Mouse (Mus musculus): Measurements from ENCODE around the gene Gm45717.
A peak's percentile ranks its signal among the peaks of the same experiment; 100 is the strongest.
"Not testable (repeated sequence)": the region's sequence is repeated elsewhere in the genome, so short reads cannot be mapped to it uniquely, and the experiment has no call there.

The Gm45717 gene

DNA sequence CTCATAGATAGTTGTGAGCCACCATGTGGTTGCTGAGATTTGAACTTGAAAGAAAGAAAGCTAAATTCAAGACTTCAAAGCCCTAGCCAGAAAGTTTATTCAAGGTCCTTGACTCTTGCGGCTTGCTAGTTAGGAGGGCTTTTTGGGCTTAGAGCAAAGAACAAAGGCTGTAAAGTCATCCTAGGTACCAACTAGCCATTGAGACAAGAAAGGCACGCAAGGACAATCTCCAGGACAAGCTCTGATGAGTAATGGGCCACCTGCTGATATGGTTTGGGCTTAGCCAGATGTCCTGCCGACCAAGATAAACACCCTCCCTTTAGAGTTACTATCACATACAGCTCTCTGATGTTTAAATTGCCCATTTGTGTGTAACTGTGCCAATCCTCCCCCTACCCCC lies 13.0 kb upstream of the Gm45717 start:
- not testable (repeated sequence) for DNase-seq (ENCODE audit: low spot score)

DNA sequence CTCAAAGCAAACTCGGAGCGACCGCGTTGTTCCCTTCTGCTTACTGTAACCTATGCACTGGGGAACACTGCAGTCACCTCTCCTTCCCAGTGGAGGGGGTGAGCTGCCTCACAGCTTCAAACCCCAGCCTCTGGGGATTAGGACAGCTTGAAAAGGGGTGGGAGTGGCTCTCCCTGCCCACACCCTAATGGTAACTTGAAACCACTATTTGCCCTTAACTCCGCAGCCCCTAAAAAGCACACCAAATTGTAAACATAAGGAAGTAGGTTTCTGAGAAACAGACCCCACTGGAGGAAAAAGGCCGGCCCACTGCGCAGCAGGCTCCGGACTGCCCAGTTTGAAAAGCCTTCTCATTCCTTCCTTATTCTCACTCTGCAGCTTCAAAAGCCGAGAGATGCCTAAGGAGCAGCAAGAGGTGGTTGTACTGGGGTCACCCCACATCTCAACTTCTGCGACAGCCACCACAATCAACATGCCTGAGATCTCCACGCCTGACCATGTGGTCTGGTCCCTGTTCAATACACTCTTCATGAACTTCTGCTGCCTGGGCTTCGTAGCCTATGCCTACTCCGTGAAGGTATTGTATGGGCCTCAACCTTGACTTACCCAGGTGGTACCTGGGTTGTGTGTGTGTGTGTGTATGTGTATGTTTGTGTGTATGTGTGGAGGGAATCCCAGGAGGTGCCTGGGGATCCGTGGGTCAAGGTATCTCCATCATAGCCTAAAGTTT lies 12.3 kb upstream of the Gm45717 start:
- no peak for DNase-seq (ENCODE audit: low spot score)

DNA sequence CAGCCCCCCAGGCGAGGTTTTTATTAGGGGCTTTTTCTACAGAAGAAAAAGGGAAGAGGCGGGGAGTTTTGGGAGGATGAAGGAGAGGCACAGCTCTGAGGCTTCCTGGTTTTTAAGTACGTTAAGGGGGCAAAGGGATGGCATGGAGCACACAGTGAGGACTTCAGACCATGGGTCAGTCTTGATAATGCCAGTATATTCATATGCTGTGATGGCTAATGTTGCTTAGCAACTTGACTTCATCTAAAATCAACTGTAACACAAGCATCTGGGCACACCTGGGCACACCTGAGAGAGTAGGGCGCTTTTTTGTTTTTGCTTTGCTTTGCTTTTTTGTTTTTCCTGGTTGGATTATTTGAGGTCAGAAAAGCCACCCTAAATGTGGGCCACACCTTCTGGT lies 11.2 kb upstream of the Gm45717 start, which contains the start of gene Ifitm1:
Gene Ifitm1, plus strand, starts transcription at position 301 of the 400 bp plus-strand sequence.
- no peak for DNase-seq (ENCODE audit: low spot score)

DNA sequence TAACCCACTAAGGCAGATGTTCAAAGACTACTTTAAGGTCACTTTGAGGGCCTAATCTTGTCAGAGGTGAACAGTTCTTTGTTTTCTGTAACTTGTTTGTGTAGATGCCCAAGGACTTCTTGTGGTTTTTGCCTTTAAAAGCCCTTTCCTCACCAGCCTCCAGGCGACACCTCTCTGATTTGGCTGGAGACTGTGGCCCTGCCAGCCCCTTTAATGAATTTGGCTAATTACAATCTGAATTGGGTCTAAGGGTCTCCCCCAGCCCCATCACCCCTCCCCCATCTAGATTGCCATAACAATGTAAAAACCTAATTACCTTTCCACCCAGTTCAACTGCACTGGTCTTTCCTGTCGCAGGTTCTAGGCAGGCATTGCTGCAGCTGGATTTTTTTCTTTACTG lies 7.0 kb upstream of the Gm45717 start:
- no peak for DNase-seq (ENCODE audit: low spot score)

DNA sequence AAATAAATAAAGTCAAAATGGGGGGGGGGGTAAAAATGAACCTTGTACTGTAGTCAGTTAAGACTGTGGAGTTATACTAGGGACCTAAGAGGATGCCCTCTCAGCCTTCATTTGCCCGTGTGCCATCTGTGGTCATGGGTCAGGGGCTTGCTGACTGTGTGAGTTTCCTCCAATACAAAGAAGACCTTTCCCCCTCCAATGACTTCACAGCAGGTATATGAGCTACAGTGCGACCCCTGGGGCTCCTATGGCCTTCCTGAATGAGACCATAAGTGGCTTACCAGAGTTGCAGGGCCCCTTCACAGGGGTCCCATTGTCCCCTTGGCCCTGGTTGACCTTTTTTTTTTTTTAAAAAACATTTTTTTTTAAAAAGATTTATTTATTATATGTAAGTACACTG lies 5.7 kb upstream of the Gm45717 start:
- no peak for DNase-seq (ENCODE audit: low spot score)

DNA sequence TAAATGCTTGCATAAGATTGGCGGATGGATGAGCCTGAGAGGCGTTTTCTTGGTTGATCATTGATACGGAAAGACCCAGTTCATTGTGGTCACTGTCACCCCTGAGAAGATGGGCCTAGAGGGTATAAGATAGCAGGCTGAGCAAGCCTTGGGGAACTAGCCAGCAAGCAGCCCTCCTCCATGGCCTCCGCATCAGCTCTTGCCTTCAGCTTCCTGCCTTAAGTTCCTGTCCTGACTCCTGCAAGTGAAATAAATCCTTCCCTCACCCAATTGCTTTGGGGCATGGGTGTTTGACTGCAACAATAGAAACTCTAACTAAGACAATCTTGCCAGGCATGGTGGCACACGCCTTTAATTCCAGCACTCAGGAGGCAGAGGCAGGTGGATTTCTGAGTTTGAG lies 4.3 kb upstream of the Gm45717 start:
- no peak for DNase-seq (ENCODE audit: low spot score)

DNA sequence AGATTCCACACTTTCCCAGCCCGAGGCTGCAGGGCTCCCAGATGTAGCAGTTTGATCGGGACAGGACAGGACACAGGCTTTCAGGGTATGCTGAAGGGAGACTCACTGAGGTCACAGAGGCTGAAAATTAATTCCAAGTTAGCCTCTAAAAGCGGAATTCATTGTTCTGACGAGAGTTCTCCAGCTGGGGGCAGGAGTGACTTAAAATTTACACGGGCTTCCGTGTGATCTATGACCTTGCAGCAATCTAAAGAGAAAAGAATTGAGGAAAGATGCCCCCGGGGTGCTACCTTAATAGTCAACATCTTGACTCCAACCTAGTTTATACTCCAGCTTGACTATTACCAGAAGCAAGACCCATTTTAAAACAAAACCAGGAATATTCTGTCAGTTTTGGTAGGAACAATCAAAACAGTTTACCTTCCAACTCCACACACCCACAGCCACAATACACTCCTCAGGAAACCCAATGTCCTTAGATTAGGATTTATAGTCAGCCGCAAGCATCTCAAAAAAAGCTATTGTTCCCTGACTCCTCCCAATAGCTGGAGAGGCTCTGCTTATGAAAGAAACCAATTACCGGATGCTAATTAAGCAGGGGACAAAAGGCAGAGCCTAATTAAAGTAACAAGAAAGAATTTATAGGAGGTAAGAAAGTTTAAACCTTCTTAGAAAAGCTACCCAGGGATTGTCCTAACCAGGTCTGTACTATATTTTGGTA lies 3.6 kb upstream of the Gm45717 start:
- peak; percentile 55 for DNase-seq (ENCODE audit: low spot score)

DNA sequence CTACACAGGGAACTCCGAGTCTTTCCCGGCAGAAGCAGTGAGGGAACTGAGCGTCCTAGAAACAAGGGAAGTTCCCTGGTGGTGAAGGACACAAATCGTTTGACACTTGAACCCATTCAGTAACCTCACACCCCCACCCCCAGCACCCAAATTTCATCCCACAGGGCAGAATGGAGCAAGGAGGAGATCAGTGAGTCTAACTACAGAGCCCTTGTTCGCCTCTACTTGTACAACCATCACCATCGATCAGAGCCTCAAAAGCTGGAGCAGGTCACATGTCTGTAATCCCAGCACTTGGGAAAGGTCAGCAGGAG lies 776 bp upstream of the Gm45717 start:
- DNase-seq (ENCODE audit: low spot score) = no peak

DNA sequence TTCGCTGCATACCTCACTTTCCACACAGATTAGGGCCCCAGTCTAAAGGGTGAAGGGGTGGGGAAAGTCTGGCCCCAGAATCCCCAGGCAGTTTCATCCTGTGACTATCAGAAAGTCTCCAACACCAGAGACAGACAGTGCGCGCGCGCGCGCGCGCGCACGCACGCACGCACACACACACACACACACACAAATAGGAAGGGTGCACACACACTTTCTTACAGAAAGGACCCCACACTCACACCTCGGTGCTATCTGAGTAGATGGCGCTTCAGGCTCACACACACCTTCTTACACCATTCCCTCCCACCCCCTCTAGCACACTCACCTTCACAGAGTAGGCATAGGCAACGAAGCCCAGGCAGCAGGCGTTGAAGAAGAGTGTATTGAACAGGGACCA lies 395 bp downstream of the Gm45717 start:
- no peak for DNase-seq (ENCODE audit: low spot score)

DNA sequence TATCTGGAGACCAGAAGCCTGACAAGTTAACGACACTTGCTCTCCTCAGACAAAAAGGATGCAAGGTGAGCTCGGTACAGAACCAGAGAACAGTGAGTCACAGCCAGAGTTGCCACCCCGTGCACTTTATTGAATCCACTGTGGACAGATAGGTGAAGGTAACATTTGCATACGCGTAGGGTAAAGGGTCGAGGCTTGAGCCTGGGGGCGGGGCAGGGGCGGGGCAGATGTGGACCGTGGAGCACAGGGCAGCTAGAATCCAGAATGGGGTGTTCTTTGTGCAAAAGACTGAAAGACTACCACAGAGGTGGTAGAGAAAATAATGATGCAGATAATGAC lies 1.0 kb downstream of the Gm45717 start:
- DNase-seq (ENCODE audit: low spot score) = no peak

DNA sequence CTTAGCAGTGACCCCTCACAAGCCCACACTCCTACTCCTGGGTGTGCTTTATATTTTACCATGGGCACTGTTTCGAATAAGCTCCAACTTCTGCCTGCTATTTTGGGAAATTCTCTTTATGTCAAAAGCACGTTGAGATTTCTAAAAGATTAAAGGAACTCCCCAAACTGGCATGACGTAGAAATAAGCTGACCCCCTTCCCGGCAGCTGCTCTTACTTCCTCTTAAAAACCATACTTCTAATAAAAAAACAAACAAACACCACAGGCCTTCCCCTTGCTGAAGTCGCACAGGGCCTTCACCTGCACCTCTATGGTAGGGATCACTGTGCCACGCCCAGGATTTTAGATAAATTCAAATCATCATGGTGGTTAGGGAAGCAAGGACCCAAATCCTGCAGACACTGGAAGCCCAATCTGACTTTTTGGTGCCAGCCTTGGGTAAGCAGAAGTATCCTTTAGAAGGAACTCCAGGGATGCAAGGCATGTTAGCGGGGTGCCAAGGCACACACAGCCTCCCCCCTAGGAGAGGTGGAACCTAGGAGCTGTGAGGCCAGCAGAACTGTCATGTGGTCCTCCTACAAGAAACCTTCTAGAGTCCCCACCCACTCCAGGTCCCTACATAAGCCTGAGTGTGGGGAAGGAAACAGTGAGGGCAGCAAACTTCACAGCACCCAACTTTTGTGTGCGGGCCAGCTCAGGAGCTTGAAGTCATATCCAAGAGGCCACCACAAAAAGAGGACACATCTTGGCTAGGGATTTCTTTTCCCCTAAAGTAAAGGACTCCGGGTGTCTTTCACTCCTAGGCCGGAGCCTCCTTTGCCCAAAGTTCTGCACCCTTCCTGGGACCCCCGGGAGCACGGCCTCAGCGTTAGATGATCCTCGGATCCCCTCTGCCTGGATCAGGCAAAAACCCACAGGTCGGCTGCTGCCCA lies 1.7 kb downstream of the Gm45717 start:
- no peak for DNase-seq (ENCODE audit: low spot score)

DNA sequence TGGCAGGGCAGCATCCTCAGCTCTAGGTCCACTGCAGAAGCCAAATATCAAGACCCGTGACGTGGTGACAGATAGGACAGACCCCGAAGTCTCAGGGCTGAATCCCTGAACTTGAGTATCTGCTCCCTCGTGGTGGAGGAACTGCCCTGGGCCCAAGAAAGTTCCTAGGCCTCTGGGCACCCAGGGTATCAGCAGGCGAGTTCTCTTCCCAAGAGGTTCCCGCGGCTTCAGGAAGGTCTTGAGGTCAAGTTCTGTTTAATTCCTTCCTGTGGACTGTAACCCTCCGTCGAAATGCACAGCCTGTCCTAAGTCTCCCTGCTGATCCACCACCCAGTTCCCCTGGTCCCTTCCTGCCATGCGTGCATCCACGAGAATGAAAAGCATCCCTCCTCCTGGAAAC lies 2.6 kb downstream of the Gm45717 start:
- DNase-seq (ENCODE audit: low spot score) = no peak

DNA sequence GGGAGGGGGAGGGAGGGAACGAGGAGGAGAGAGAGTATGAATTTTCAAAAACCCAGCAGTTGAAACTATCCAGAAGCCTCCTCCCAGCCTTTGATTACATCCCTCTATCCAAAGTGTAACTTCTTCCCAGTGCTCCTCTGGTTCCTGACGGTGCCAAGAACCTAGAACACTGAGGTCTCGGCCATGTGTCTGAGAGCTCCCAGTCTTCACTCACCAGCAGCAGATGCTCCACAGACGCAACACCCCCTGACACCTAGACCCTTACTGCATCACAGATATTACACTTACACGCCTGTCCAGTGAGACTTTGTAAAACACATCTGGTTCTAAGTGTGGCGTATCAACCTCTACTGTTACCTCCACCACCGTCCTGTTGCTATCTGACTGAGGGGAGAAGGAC lies 3.3 kb downstream of the Gm45717 start:
- no peak for DNase-seq (ENCODE audit: low spot score)

DNA sequence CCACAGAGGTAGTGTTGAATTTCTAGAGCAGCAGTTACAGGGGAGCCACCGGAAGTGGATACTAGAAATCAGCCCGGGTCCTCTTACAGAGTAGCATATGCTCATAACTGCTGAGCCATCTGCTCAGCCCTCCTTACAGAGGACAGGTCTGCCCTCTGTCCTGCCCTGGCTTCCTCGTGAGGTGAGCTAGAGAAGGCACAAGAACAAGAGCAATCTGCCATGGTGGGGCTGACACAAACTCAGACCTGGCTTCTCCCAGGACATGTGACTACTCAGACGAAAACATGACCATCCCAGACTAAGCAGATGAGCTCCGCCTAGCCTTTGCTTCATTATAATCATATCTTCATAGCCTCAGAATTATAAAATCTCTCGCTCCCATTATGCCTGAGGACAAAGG lies 4.0 kb downstream of the Gm45717 start:
- no peak for DNase-seq (ENCODE audit: low spot score)

DNA sequence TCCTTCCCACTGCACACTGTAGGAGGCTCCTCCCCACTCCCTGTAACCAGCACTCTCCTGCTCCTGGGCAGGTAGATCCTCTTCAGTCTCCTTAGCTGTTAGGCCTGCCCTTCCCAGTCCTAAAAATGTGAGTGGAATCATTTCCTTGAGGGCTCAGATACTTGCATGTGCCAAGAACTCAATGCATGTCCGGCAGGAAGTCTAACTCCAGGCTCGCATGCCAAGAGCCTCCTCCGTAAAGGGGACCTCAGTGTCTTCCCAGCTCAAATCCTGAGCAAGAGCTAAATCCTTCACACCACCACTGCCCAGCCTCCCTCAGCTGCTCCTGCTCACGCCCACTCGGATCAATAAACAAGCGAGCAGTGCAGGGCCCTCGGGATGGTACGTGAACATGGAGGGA lies 4.7 kb downstream of the Gm45717 start:
- DNase-seq (ENCODE audit: low spot score) = no peak

DNA sequence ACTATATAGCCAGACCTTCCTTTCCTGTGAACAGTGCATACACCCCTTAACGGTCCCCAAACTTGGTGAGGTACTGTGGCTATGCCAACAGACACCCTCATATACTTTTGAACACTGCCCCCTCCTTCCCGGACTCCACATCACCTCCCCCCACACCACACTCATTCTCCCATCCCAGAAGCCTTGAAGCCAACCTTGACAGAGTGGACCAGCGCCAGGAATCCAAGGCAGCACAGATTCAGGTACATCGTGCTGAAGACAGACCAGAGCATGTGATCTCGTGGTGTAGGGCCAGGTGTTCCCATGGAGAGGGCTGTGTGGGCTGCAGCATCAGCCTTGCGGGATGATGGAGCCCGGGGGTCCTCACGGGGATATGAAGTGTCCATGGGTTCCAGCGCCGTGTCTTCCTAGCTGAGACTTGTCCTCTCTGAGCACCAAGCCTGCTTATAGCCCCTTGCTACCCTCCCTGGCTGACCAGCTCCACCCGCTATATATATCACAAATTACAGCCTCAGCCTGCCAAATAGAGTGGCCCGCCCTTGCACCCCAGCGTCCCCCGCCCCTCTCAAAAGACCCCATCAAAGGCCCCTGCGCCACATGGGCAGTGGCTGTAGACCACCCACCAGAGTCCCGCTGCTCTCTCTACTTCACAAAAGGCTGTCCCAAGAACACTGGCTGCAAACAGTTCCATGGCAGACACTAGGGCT lies 5.8 kb downstream of the Gm45717 start, which contains the start of gene Ifitm5:
Gene Ifitm5, minus strand, starts transcription at position 468 of the 707 bp plus-strand sequence.
- no peak for DNase-seq (ENCODE audit: low spot score)

DNA sequence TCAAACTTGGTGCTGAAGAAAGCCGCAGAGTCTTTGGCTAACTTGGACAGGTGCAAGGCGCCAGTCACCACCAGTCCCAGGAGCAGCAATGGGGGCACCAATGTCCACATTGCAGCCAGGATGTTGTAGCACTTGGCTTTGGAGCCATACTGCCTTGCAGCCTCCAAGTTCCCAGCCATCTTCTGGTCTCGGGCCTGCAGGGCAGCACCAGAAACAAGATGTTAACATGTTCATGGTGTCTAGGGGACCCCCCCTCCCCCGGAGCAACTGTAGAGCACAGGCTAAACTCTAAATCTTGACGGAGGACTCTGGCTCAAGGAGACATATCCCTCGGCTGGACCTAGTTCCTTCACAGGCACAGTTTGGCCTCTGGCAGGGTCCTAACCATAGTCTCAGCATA lies 6.5 kb downstream of the Gm45717 start:
- no peak for DNase-seq (ENCODE audit: low spot score)

DNA sequence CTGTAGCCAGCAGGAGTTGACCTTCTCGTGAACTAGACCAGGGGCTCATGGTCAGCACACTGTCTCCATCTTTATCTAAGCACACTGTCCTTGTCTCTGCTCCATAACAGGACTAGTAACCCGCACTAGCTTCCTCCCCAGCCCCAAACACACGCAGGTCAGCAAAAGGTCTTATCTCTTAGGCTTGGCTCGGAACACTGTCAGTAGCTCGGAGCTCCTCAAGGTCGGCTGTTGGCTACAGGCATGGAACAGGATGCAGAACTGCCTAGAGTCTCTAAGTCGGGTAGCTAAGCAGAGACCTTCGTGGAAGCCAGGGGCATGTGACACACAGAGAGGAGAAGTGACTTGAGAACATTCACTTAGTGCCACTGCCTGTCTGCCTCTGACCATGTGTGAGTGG lies 7.6 kb downstream of the Gm45717 start:
- DNase-seq (ENCODE audit: low spot score) = no peak

DNA sequence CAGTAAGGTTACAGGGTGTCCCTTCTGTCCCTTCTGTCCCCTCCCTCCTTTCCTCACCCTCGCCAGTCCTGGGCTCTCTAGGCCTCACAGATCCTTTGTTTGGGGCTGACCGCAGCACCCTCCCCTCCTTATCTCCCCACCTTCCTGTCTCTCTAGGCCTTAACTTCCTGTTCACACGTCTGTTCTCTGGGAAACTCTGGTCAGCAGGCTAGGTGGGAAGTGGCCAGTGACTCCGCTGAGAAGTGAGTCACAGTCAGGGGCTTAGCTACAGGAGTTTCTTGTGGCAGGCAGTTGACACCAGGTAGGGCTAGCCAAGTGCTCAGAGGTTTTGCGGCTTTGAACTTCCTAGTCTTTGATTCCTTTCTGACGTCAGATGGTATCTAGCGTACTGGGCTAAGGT lies 8.8 kb downstream of the Gm45717 start:
- DNase-seq (ENCODE audit: low spot score) = no peak

DNA sequence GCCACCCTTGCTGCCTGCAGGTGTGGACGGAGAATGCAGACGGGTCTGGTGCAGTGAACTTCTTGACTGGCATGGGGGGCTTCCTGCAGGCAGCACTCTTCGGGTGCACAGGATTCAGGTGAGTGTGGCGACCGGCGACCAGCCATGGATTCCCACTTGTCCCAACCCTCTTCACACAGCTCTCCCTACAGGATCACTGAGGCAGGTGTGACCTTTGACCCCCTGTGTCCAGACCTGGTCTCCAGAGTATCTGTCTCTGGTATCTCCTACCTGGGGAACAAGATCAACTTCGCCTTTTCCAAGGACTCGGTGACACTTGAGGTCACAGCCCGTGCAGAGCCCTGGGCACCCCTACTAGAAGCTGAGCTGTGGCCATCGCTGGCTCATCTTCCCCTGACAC lies 9.4 kb downstream of the Gm45717 start:
- DNase-seq (ENCODE audit: low spot score) = no peak

DNA sequence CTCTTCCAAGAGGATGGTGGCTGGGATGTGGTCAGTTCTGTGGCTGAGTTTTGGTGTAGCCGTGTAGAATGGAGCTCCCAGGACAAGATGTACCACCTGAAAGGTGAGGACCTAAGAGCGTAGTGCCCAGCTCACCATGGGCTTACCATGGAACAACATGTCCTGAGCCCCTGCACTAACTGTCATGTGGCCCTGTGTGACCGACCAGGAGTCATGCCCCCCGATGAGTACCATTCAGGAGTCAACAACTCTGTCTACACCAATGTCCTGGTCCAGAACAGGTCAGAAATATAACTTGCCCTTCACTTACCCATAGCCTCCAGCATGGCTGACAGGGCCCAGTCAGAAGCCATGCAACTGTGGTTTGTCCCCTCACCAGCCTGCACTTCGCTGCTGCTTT lies 10.5 kb downstream of the Gm45717 start:
- no peak for DNase-seq (ENCODE audit: low spot score)

DNA sequence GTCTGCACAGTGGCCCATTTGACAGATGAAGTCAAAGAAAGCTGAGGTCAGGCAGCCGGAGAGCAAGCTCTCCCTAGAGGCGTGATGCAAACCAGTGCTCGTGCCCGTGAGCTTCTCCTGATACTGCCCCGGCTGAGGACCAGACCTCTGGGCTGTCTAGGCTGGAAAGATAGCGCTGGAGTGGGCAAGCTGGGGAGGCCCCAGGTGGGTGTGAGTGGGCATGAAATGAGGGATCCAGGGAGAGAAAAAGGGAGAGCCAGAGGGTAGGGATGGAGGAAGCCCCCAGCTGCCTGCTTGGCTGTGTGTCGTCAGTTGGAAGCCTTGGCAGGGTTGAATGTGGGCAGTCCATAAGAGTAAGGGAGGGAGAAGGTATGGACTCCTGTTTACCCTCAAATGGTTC lies 11.5 kb downstream of the Gm45717 start:
- no peak for DNase-seq (ENCODE audit: low spot score)

Measured in urinary bladder, postnatal 14 days (tissue).